Mouse (Mus musculus) liver, embryonic 14.5 days (tissue): ENCODE data around the gene Numb. TPM values are rescaled to one million over a fixed set of nuclear protein-coding genes. Genes with fewer than 3 reads are reported as not detected.
A peak's percentile ranks its signal among the peaks of the same experiment; 100 is the strongest.

Source experiments
- ATAC-seq: fragments of 200-750 bp; cut with Nextera tagmentation; 2 replicates; pipeline ENCODE4 v1.8.0; 2017; ENCODE audit warnings: moderate number of reproducible peaks, mild to moderate bottlenecking, moderate library complexity; ENCODE audit not compliant: insufficient read depth
- DNase-seq, 3 experiments: peaks; one replicate each; pipeline ENCODE4 v3.0.0-alpha.2; 2012 to 2013; ENCODE audit warnings: low read depth in 3 of 3, low spot score in 3 of 3
- H3K27ac ChIP-seq: fragments of 300-500 bp; sonication (generic); 2 replicates; pipeline ENCODE4 v1.5.1; 2014; ENCODE audit warnings: moderate library complexity, mild to moderate bottlenecking, control low read depth, inconsistent platforms
- H3K27me3 ChIP-seq: fragments of 300-500 bp; sonication (generic); 2 replicates; pipeline ENCODE4 v1.6.1; 2014; ENCODE audit warnings: mild to moderate bottlenecking, low read length, moderate library complexity; ENCODE audit not compliant: control insufficient read depth, insufficient read depth
- H3K36me3 ChIP-seq: fragments of 300-500 bp; sonication (generic); replicated peaks from 2 replicates; pipeline ENCODE4 v1.6.1; 2014; ENCODE audit warnings: low read depth; ENCODE audit not compliant: control insufficient read depth, insufficient read depth
- H3K4me1 ChIP-seq, 2 experiments: fragments of 200-500 bp in 1 of 2; fragments of 300-500 bp in 1 of 2; sonication (generic) in 1 of 2; replicated peaks; 2 replicates each; pipeline ENCODE4 v1.6.1; 2012 to 2014; ENCODE audit warnings: antibody characterized with exemption in 1 of 2, inconsistent platforms in 1 of 2, low read length in 1 of 2; ENCODE audit not compliant: control insufficient read depth in 2 of 2, insufficient read depth in 2 of 2
- H3K4me2 ChIP-seq: fragments of 300-500 bp; sonication (generic); 2 replicates; pipeline ENCODE4 v1.6.1; 2014; ENCODE audit warnings: low read depth, mild to moderate bottlenecking, control low read depth, moderate library complexity
- H3K4me3 ChIP-seq, 2 experiments: fragments of 200-500 bp in 1 of 2; fragments of 300-500 bp in 1 of 2; sonication (generic) in 1 of 2; 2 replicates each; pipeline ENCODE4 v1.5.1; 2012 to 2014; ENCODE audit warnings: low read depth in 2 of 2, low read length in 2 of 2, mild to moderate bottlenecking in 2 of 2, control low read depth in 1 of 2, inconsistent platforms in 1 of 2, moderate library complexity in 1 of 2; ENCODE audit not compliant: insufficient read depth in 1 of 2
- H3K9ac ChIP-seq: fragments of 300-500 bp; sonication (generic); replicated peaks from 2 replicates; pipeline ENCODE4 v1.6.1; 2014; ENCODE audit warnings: mild to moderate bottlenecking, control low read depth, moderate library complexity
- H3K9me3 ChIP-seq: fragments of 300-500 bp; sonication (generic); 2 replicates; pipeline ENCODE4 v1.6.1; 2016; ENCODE audit warnings: low read length, mixed read lengths; ENCODE audit not compliant: control insufficient read depth
- CTCF ChIP-seq: IDR thresholded peaks from 2 replicates; pipeline ENCODE4 v1.5.1; 2016; ENCODE audit warnings: antibody characterized with exemption, low read depth, control low read depth
- EP300 ChIP-seq: IDR thresholded peaks from 2 replicates; pipeline ENCODE4 v1.6.1; 2016; ENCODE audit warnings: antibody characterized with exemption, low read depth
- WGBS: fragments of 180-500 bp; shearing (Covaris S2); extraction: QIAGEN DNeasy Blood & Tissue Kit; methylation state at CpG from one replicate; pipeline ENCODE4 v1.1.7; 2014; ENCODE audit not compliant: insufficient replicate concordance; 5-methylcytosine and 5-hydroxymethylcytosine counted together
- polyA plus RNA-seq, 2 experiments: library from polyadenylated mRNA; depleted of rRNA in 1 of 2; stranded (reverse) in 1 of 2; unstranded in 1 of 2; fragments of >200 nt; fragmentation: Nextera tagmentation in 1 of 2; extraction: Ambion mirVana in 1 of 2; gene quantifications; 2 replicates each; pipeline versions ENCODE4 v1.2.1 to v1.2.3; 2012 to 2014

Numb gene
- polyA plus RNA-seq, 2 experiments: 9.7 to 13.1 TPM

GRCm38 (mm10) chr12:83950840-83951701, 29.3 kb upstream of the Numb start:
- Histone ChIP-seq H3K4me1 (peaks cover 13 to 41% of the 10 kb centered on the region in 2 experiments), H3K36me3 (no peaks in the 10 kb centered on the region), H3K27me3 (no peaks in the 10 kb centered on the region), H3K9me3 (no peaks in the 10 kb centered on the region), H3K27ac (no peak overlapping the region; the same call in 1 of the 2 replicates), H3K4me2 (peak overlapping the region; percentile 80), H3K4me3 (peak overlapping the region; percentile 65 to 68), H3K9ac (peak overlapping the region; percentile 70)
- DNase-seq (no peak), ATAC-seq (peak; percentile 65)
- under 1% methylated on average over 116 of the region's 116 CpGs for WGBS
- no peak for TF ChIP-seq CTCF
- no peak for TF ChIP-seq EP300

- H3K36me3 ChIP-seq: no peaks in the 10 kb centered on the region
- under 1% methylated on average over 37 of the region's 37 CpGs for WGBS
- peak within 1 kb of the TSS; percentile 80 for H3K4me2 ChIP-seq
- no peaks in the 10 kb centered on the region for H3K9me3 ChIP-seq
- DNase-seq (peak; percentile 64 to 71 (median 70)), ATAC-seq (peak; percentile 84)
- peak within 1 kb of the TSS; percentile 70 for H3K9ac ChIP-seq
- no peaks in the 10 kb centered on the region for H3K27me3 ChIP-seq
- H3K4me1 ChIP-seq: peaks cover 13 to 41% of the 10 kb centered on the region in 2 experiments
- TF ChIP-seq EP300 (no peak), CTCF (no peak)
- H3K4me3 ChIP-seq: peak within 1 kb of the TSS; percentile 65 to 68
- H3K27ac ChIP-seq: no peak within 1 kb of the TSS; the same call in none of the 2 replicates
Measured at GRCm38 (mm10) chr12:83950493-83950839, 28.7 kb upstream of the Numb start, which contains the start of gene Riox1. Riox1 (plus strand) TSS chr12:83950608.

GRCm38 (mm10) chr12:83949776-83950492, 28.2 kb upstream of the Numb start:
- Histone ChIP-seq H3K4me1 (peaks cover 13 to 41% of the 10 kb centered on the region in 2 experiments), H3K27me3 (no peaks in the 10 kb centered on the region), H3K27ac (no peak overlapping the region; the same call in none of the 2 replicates), H3K36me3 (no peaks in the 10 kb centered on the region), H3K9ac (peak overlapping the region; percentile 70), H3K4me2 (peak overlapping the region; percentile 80), H3K9me3 (no peaks in the 10 kb centered on the region), H3K4me3 (peak overlapping the region; percentile 65 to 68)
- no peak for DNase-seq
- WGBS: 16% methylated on average over 11 of the region's 11 CpGs
- no peak for TF ChIP-seq EP300
- TF ChIP-seq CTCF: no peak
- ATAC-seq: no peak

GRCm38 (mm10) chr12:83949043-83949442, 27.3 kb upstream of the Numb start:
- Histone ChIP-seq H3K4me1 (peaks cover 13 to 41% of the 10 kb centered on the region in 2 experiments), H3K36me3 (no peaks in the 10 kb centered on the region), H3K9me3 (no peaks in the 10 kb centered on the region), H3K4me3 (peak overlapping the region in 1 of 2 experiments; percentile 23; a peak in 1 of 4 replicates), H3K4me2 (peak overlapping the region; percentile 80), H3K27me3 (no peaks in the 10 kb centered on the region), H3K9ac (no peak overlapping the region), H3K27ac (no peak overlapping the region)
- no peak for TF ChIP-seq EP300
- no peak for TF ChIP-seq CTCF
- WGBS: 10% methylated on average over 4 of the region's 4 CpGs
- DNase-seq (peak; percentile 52 to 62 (median 60)), ATAC-seq (peak; percentile 38; the same call in 1 of the 2 replicates)
